Mouse (Mus musculus) kidney, adult 2 months (tissue): ENCODE measurements around the gene Cd300lg.

Experiments used
- CTCF ChIP-seq: fragments of 200-500 bp; conservative IDR thresholded peaks from 2 replicates; pipeline ENCODE4 v1.5.1; 2011; ENCODE audit warnings: low read depth, mild to moderate bottlenecking, control low read depth, low read length, moderate library complexity, mixed read lengths; ENCODE audit not compliant: insufficient read depth, insufficient read length
- POLR2A ChIP-seq: fragments of 200-500 bp; IDR thresholded peaks from one replicate; pipeline ENCODE4 v1.6.1; 2011; ENCODE audit warnings: low read depth, low read length, control low read depth

- TF ChIP-seq CTCF (no peak), POLR2A (no peak)
These were observed 8.7 kb downstream of the Cd300lg start for GRCm38 (mm10) chr11:102049875-102050482.
